Mouse (Mus musculus) CH12.LX (cell line): ENCODE results near the gene Adam12. TPM values are rescaled to one million over a fixed set of nuclear protein-coding genes. Genes with fewer than 3 reads are reported as not detected.

Experiments
- DNase-seq: peaks from one replicate; pipeline ENCODE4 v3.0.0-alpha.2; 2013; ENCODE audit errors: extremely low read depth
- H3K27ac ChIP-seq: 2 replicates; pipeline ENCODE4 v1.5.1; 2012; ENCODE audit warnings: low read depth, mild to moderate bottlenecking, control low read depth, moderate library complexity; ENCODE audit not compliant: insufficient read depth
- H3K27me3 ChIP-seq: replicated peaks from 2 replicates; pipeline ENCODE3; 2012; ENCODE audit warnings: inconsistent platforms
- H3K36me3 ChIP-seq, 2 experiments: replicated peaks in 1 of 2; 2 replicates each; pipeline versions ENCODE3 to v1.6.1; 2012; ENCODE audit warnings: inconsistent platforms in 1 of 2, low read length in 1 of 2, mild to moderate bottlenecking in 1 of 2, mixed read lengths in 1 of 2, moderate library complexity in 1 of 2; ENCODE audit not compliant: control insufficient read depth in 1 of 2, insufficient read depth in 1 of 2
- H3K4me1 ChIP-seq, 2 experiments: 2 replicates each; pipeline ENCODE4 v1.6.1; 2012; ENCODE audit warnings: inconsistent platforms in 1 of 2, moderate library complexity in 1 of 2; ENCODE audit not compliant: insufficient read depth in 2 of 2, control insufficient read depth in 1 of 2
- H3K4me2 ChIP-seq: 2 replicates; pipeline ENCODE4 v1.6.1; 2012; ENCODE audit warnings: low read depth, mild to moderate bottlenecking, control low read depth; ENCODE audit not compliant: poor library complexity, insufficient read depth, severe bottlenecking
- H3K4me3 ChIP-seq, 3 experiments: fragments of 150-350 bp in 1 of 3; sonication (generic) in 1 of 3; replicated peaks in 1 of 3; 2 replicates each; pipeline versions ENCODE3 to v1.5.1; 2011 to 2012; ENCODE audit warnings: low read depth in 2 of 3, low read length in 2 of 3, mild to moderate bottlenecking in 2 of 3, moderate library complexity in 2 of 3, control low read depth in 1 of 3, improper control_type of control experiment in 1 of 3, inconsistent platforms in 1 of 3, mixed read lengths in 1 of 3; ENCODE audit not compliant: poor library complexity in 1 of 3
- H3K79me2 ChIP-seq: replicated peaks from 2 replicates; pipeline ENCODE4 v1.6.1; 2012; ENCODE audit warnings: mild to moderate bottlenecking, moderate library complexity; ENCODE audit not compliant: control insufficient read depth, poor library complexity, insufficient read depth, severe bottlenecking; ENCODE audit errors: extremely low read depth
- H3K9ac ChIP-seq: 2 replicates; pipeline ENCODE4 v1.6.1; 2012; ENCODE audit warnings: low read depth, mild to moderate bottlenecking, control low read depth, moderate library complexity; ENCODE audit not compliant: insufficient read depth
- H3K9me3 ChIP-seq: replicated peaks from 2 replicates; pipeline ENCODE3; 2012; ENCODE audit warnings: low read length, inconsistent platforms, mixed read lengths
- CTCF ChIP-seq, 2 experiments: IDR thresholded peaks in 1 of 2; conservative IDR thresholded peaks in 1 of 2; 2 replicates each; pipeline ENCODE4 v1.5.1; 2011 to 2012; ENCODE audit warnings: low read depth in 2 of 2, low read length in 2 of 2, improper control_type of control experiment in 1 of 2, inconsistent platforms in 1 of 2, mild to moderate bottlenecking in 1 of 2, moderate library complexity in 1 of 2
- E2F4 ChIP-seq: IDR thresholded peaks from 2 replicates; pipeline ENCODE4 v1.6.1; 2011; ENCODE audit warnings: low read depth, low read length, improper control_type of control experiment; ENCODE audit not compliant: insufficient replicate concordance
- ELF1 ChIP-seq: IDR thresholded peaks from 2 replicates; pipeline ENCODE4 v1.6.1; 2014; ENCODE audit warnings: low read depth, mild to moderate bottlenecking, inconsistent platforms, low read length, improper control_type of control experiment
- HCFC1 ChIP-seq: IDR thresholded peaks from 2 replicates; pipeline ENCODE4 v1.6.1; 2012; ENCODE audit warnings: low read depth, mild to moderate bottlenecking, inconsistent platforms, low read length, improper control_type of control experiment
- IRF4 ChIP-seq: IDR thresholded peaks from 2 replicates; pipeline ENCODE4 v1.6.1; 2014; ENCODE audit warnings: low read depth, mild to moderate bottlenecking, inconsistent platforms, low read length, improper control_type of control experiment
- KAT2A ChIP-seq: IDR thresholded peaks from 2 replicates; pipeline ENCODE4 v1.6.1; 2012; ENCODE audit warnings: low read length, improper control_type of control experiment, inconsistent platforms; ENCODE audit not compliant: insufficient replicate concordance
- MAZ ChIP-seq: IDR thresholded peaks from 2 replicates; pipeline ENCODE4 v1.6.1; 2012; ENCODE audit warnings: low read depth, mild to moderate bottlenecking, inconsistent platforms, low read length, improper control_type of control experiment, moderate library complexity
- MYC ChIP-seq: IDR thresholded peaks from 2 replicates; pipeline ENCODE4 v1.6.1; 2011; ENCODE audit warnings: low read depth, mild to moderate bottlenecking, improper control_type of control experiment, low read length
- NELFE ChIP-seq: IDR thresholded peaks from 2 replicates; pipeline ENCODE4 v1.6.1; 2011; ENCODE audit warnings: low read depth, low read length, improper control_type of control experiment
- POLR2A ChIP-seq: IDR thresholded peaks from 2 replicates; pipeline ENCODE4 v1.6.1; 2011; ENCODE audit warnings: low read depth, mild to moderate bottlenecking, improper control_type of control experiment, low read length
- RAD21 ChIP-seq: IDR thresholded peaks from 2 replicates; pipeline ENCODE4 v1.6.1; 2011; ENCODE audit warnings: low read depth, mild to moderate bottlenecking, low read length, improper control_type of control experiment, moderate library complexity
- RCOR1 ChIP-seq: conservative IDR thresholded peaks from 2 replicates; pipeline ENCODE4 v1.6.1; 2012; ENCODE audit warnings: low read depth, mild to moderate bottlenecking, inconsistent platforms, low read length, improper control_type of control experiment
- SMC3 ChIP-seq: IDR thresholded peaks from 2 replicates; pipeline ENCODE4 v1.6.1; 2011; ENCODE audit warnings: low read depth, low read length, improper control_type of control experiment
- TBP ChIP-seq: conservative IDR thresholded peaks from 2 replicates; pipeline ENCODE4 v1.6.1; 2011; ENCODE audit warnings: low read depth, low read length, improper control_type of control experiment
- ZC3H11A ChIP-seq: IDR thresholded peaks from 2 replicates; pipeline ENCODE4 v1.6.1; 2012; ENCODE audit warnings: low read depth, mild to moderate bottlenecking, inconsistent platforms, low read length, improper control_type of control experiment
- ZMIZ1 ChIP-seq: IDR thresholded peaks from 2 replicates; pipeline ENCODE4 v1.6.1; 2012; ENCODE audit warnings: low read depth, mild to moderate bottlenecking, inconsistent platforms, low read length, improper control_type of control experiment
- dilution Hi-C: fragments of 300-500 bp; cut with MboI; formaldehyde crosslinking; loops from 2 replicates; pipeline ENCODE4 v1.14.3; 2020; ENCODE audit warnings: low sequenced_read_pairs; ENCODE audit not compliant: extremely low pct_unique_long_range_greater_than_20kb, extremely low pct_ligation_motif_present
- in situ Hi-C: fragments of 300-500 bp; cut with MboI; formaldehyde crosslinking; loops from 3 replicates; pipeline ENCODE4 v1.14.3; 2019; ENCODE audit warnings: low sequenced_read_pairs, low pct_ligation_motif_present, low pct_unique_long_range_greater_than_20kb, mixed read lengths
- polyA plus RNA-seq: library from polyadenylated mRNA; unstranded; fragments of >175 nt; gene quantifications from 2 replicates; pipeline ENCODE4 v1.2.1, GENCODE M21; 2012; ENCODE audit warnings: low read depth; ENCODE audit not compliant: insufficient read length
- total RNA-seq, 2 experiments: library from RNA; depleted of rRNA; stranded (reverse); fragments of 300-350 nt in 1 of 2; fragments of >200 nt in 1 of 2; gene quantifications; 2 replicates each; pipeline ENCODE4 v1.2.3; 2012 to 2014

The Adam12 gene
- total and polyA plus RNA-seq, 3 experiments: not detected

- in situ Hi-C loops: no loop called here
Observed at GRCm38 (mm10) chr7:134227773-134228455, 4.0 kb downstream of the Adam12 start.

GRCm38 (mm10) chr7:134227101-134227500 is 4.8 kb downstream of the Adam12 start:
- H3K9ac ChIP-seq: no peak overlapping the region
- H3K4me3 ChIP-seq: no peak overlapping the region
- no peaks in the 10 kb centered on the region for H3K36me3 ChIP-seq
- in situ Hi-C loops (no loop called here), dilution Hi-C loops (no loop called here)
- TF ChIP-seq MYC: no peak
- no peak for TF ChIP-seq RAD21
- no peak for TF ChIP-seq SMC3
- no peak for TF ChIP-seq ELF1
- TF ChIP-seq POLR2A: no peak
- no peak for TF ChIP-seq KAT2A
- TF ChIP-seq E2F4: no peak
- TF ChIP-seq ZMIZ1: no peak
- TF ChIP-seq MAZ: no peak
- no peak for TF ChIP-seq TBP
- TF ChIP-seq ZC3H11A: no peak
- TF ChIP-seq HCFC1: no peak
- no peak for TF ChIP-seq CTCF (conservative IDR thresholded peaks at IDR 0.05 in 1 of 2, IDR thresholded peaks at IDR 0.05 in 1 of 2; ENCODE audit: low read depth in 2 of 2, low read length in 2 of 2)
- H3K79me2 ChIP-seq: no peaks in the 10 kb centered on the region
- no peaks in the 10 kb centered on the region for H3K4me1 ChIP-seq
- no peak overlapping the region for H3K4me2 ChIP-seq
- peaks cover 88% of the 10 kb centered on the region for H3K9me3 ChIP-seq
- no peak overlapping the region for H3K27ac ChIP-seq
- no peaks in the 10 kb centered on the region for H3K27me3 ChIP-seq
- DNase-seq: no peak

More at GRCm38 (mm10) chr7:134227773-134228455, 4.0 kb downstream of the Adam12 start:
- H3K36me3 ChIP-seq: no peaks in the 10 kb centered on the region
- no peak overlapping the region for H3K4me2 ChIP-seq
- no peak overlapping the region for H3K27ac ChIP-seq
- DNase-seq: no peak
- H3K9me3 ChIP-seq: peaks cover 89% of the 10 kb centered on the region
- TF ChIP-seq NELFE: no peak
- TF ChIP-seq RCOR1: no peak
- TF ChIP-seq IRF4: no peak
- TF ChIP-seq KAT2A: no peak
- dilution Hi-C loops: no loop called here
- no peak overlapping the region for H3K4me3 ChIP-seq
- H3K79me2 ChIP-seq: no peaks in the 10 kb centered on the region
- no peak overlapping the region for H3K9ac ChIP-seq
- no peaks in the 10 kb centered on the region for H3K27me3 ChIP-seq
- H3K4me1 ChIP-seq: no peaks in the 10 kb centered on the region
